Mouse (Mus musculus) cerebellum, adult 2 months (tissue): ENCODE measurements at regions not wholly inside any gene's neighbourhood (a gene's known extent, or its start where the extent isn't known, plus 50 kb on each side); places are given as distances from the start of the nearest gene placed in this dataset.
A peak's percentile ranks its signal among the peaks of the same experiment; 100 is the strongest.
"Not testable (repeated sequence)": the region's sequence is repeated elsewhere in the genome, so short reads cannot be mapped to it uniquely, and the experiment has no call there.

Source experiments
- DNase-seq, 2 experiments: peaks; one replicate each; pipeline ENCODE4 v3.0.0; 2021
- H3K27ac ChIP-seq: fragments of 200-500 bp; 2 replicates; pipeline ENCODE4 v1.5.1; 2012; ENCODE audit warnings: low read length, control low read depth, inconsistent platforms; ENCODE audit not compliant: insufficient read depth
- H3K27me3 ChIP-seq: fragments of 200-500 bp; 2 replicates; pipeline ENCODE4 v1.6.1; 2012; ENCODE audit warnings: inconsistent platforms, mild to moderate bottlenecking, low read length, moderate library complexity; ENCODE audit not compliant: control insufficient read depth, insufficient read depth
- H3K4me1 ChIP-seq: fragments of 200-500 bp; 2 replicates; pipeline ENCODE4 v1.6.1; 2011; ENCODE audit warnings: low read length; ENCODE audit not compliant: control insufficient read depth, insufficient read depth
- H3K4me3 ChIP-seq: fragments of 200-500 bp; replicated peaks from 2 replicates; pipeline ENCODE3; 2011; ENCODE audit warnings: mild to moderate bottlenecking, low read depth, low read length, control low read depth; ENCODE audit not compliant: insufficient read depth
- CTCF ChIP-seq: fragments of 200-500 bp; IDR thresholded peaks from 2 replicates; pipeline ENCODE4 v1.5.1; 2011; ENCODE audit warnings: low read depth, mild to moderate bottlenecking, control low read depth, low read length, moderate library complexity, borderline replicate concordance; ENCODE audit not compliant: insufficient read depth
- POLR2A ChIP-seq: fragments of 200-500 bp; IDR thresholded peaks from 2 replicates; pipeline ENCODE4 v1.6.1; 2011; ENCODE audit warnings: low read length, control low read depth, borderline replicate concordance; ENCODE audit not compliant: insufficient read depth
- WGBS: fragments of 180-500 bp; shearing (Covaris S2); methylation state at CpG from one replicate; pipeline ENCODE4 v1.1.7; 2018; 5-methylcytosine and 5-hydroxymethylcytosine counted together

GRCm38 (mm10) chr11:15027213-15027612 lies 428.1 kb downstream of the Pom121l12 start:
- Histone ChIP-seq H3K4me3 (no peak overlapping the region), H3K27ac (no peak overlapping the region), H3K27me3 (no peaks in the 10 kb centered on the region), H3K4me1 (no peaks in the 10 kb centered on the region)
- 79% methylated on average over 2 of the region's 2 CpGs for WGBS
- no peak for DNase-seq
- TF ChIP-seq CTCF (no peak), POLR2A (no peak)

DNA sequence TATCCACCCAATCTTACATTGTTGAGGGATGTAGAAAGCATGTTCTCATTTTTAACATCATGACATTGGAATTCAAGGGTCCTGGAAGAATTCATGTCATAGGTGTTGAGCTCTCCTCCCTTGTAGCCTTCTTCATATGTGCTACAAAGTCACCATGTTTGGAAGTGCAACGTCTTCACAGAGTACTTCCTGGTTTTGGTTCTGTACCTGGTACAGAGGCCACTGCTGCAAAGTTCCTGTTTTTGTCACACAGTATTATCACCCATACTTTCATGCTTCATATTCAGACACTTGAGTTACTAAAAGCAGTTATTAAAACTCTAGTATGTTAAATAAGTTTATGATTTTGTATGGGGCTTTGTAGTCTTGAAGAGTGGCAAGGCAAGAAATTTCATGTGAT lies 443.1 kb downstream of the Pom121l12 start:
- Histone ChIP-seq H3K27ac (no peak overlapping the region), H3K4me3 (no peak overlapping the region), H3K4me1 (no peaks in the 10 kb centered on the region), H3K27me3 (no peaks in the 10 kb centered on the region)
- WGBS, result 83% methylated on average over 1 of the region's 1 CpGs
- no peak for DNase-seq
- TF ChIP-seq POLR2A (no peak), CTCF (no peak)

- H3K4me3 ChIP-seq, DNase-seq, H3K4me1 ChIP-seq, H3K27ac ChIP-seq, H3K27me3 ChIP-seq: not testable (repeated sequence)
- 85% methylated on average over 4 of the region's 4 CpGs for WGBS
These were observed 490.0 kb downstream of the Pom121l12 start for GRCm38 (mm10) chr11:15088918-15089645.

GRCm38 (mm10) chr11:15096900-15097299 lies 497.8 kb downstream of the Pom121l12 start:
- TF ChIP-seq CTCF (no peak), POLR2A (no peak)
- H3K27ac ChIP-seq, result no peak overlapping the region
- no peak overlapping the region for H3K4me3 ChIP-seq

DNA sequence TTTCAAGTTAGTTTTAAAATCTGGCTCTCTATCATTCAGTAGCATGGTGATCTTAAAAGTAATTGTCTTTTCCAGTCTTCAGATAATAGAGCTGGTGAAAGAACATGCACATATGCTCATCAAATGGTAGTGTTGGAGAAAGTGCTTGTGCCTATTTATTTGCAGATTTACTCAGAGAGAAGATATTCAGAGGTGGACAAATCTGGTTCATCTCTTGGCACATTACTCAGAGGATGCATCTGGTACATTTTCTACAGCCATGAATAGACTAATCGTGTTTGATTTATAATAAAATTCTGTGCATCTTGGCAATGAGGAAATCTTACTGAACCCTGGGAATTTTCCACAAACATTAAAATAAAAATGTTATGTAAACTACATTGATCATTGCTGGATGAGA lies 509.0 kb downstream of the Pom121l12 start:
- Histone ChIP-seq H3K4me3 (no peak overlapping the region), H3K27me3 (no peaks in the 10 kb centered on the region), H3K4me1 (no peaks in the 10 kb centered on the region), H3K27ac (no peak overlapping the region)
- TF ChIP-seq POLR2A (no peak), CTCF (no peak)
- DNase-seq, result no peak
- 14% methylated on average over 1 of the region's 1 CpGs for WGBS

More at GRCm38 (mm10) chr11:15096900-15097299, 497.8 kb downstream of the Pom121l12 start:
- no peak for DNase-seq
- H3K4me1 ChIP-seq, result no peaks in the 10 kb centered on the region
- no peaks in the 10 kb centered on the region for H3K27me3 ChIP-seq

GRCm38 (mm10) chr11:15113583-15113982 lies 514.5 kb downstream of the Pom121l12 start:
- TF ChIP-seq POLR2A (no peak), CTCF (no peak)
- no peaks in the 10 kb centered on the region for H3K4me1 ChIP-seq
- no peak overlapping the region for H3K4me3 ChIP-seq
- no peaks in the 10 kb centered on the region for H3K27me3 ChIP-seq
- H3K27ac ChIP-seq, result no peak overlapping the region
- peak in 1 of 2 experiments; percentile 2 for DNase-seq
- WGBS, result 52% methylated on average over 3 of the region's 3 CpGs

DNA sequence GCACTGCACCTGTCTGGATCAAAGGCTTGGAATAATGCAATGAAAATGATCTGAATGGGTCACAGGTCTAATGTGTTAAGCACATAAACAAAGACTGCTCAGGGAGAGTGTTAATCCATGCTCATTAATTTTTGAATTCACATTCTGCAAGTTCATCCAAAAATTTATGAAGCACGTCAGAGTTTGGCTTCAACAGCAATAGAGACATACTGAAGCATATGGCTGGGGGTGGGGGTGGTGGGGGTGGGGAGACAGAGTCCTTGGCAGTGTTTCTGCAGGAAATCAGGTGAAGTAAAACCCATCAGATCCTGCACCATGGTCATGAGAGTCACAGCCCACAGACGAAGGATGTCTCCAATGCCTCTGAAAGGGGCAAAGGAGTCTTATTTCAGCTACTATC lies 526.7 kb downstream of the Pom121l12 start:
- Histone ChIP-seq H3K27me3 (no peaks in the 10 kb centered on the region), H3K4me3 (no peak overlapping the region), H3K27ac (no peak overlapping the region), H3K4me1 (no peaks in the 10 kb centered on the region)
- DNase-seq, result no peak
- WGBS, result 14% methylated on average over 2 of the region's 2 CpGs
- TF ChIP-seq CTCF, result no peak
- TF ChIP-seq POLR2A, result no peak
